9 mouse cellular contexts compared by ENCODE assay signal in genomic region chr13:24762254-24762653, GRCm38 (mm10). TPM values are rescaled to one million over a fixed set of nuclear protein-coding genes. Genes with fewer than 3 reads are reported as not detected.
DNase-seq lines count a peak whose midpoint lies in the region; ATAC-seq and TF ChIP-seq lines count a peak whose summit lies in the region.
"Had no signal": no experiment of that assay in that cellular context is flagged by ENCODE, and none has a peak within 500 bp of the region (broad histone marks: within the 10 kb centered on the region; RNA-seq: fewer than 3 reads in every experiment).

No protein-coding gene starts in this region.

- no peak for TF ChIP-seq CTCF in G1E (IDR thresholded peaks at IDR 0.05; ENCODE audit: low read depth, low read length)

- H3K36me3 ChIP-seq in heart, embryonic 13.5 days, result peaks cover 25% of the 10 kb centered on the region
- peaks cover 35% of the 10 kb centered on the region for H3K36me3 ChIP-seq in G1E (replicated peaks)
- H3K36me3 ChIP-seq in hindbrain, embryonic 10.5 days, result peaks cover 27% of the 10 kb centered on the region
- peaks cover 31% of the 10 kb centered on the region for H3K36me3 ChIP-seq in midbrain, embryonic 10.5 days

- DNase-seq in heart, postnatal 14 days, result no peak
- DNase-seq in G1E (ENCODE audit: low spot score), result no peak
- no peak for DNase-seq in hindbrain, embryonic 10.5 days (ENCODE audit: low spot score)
- no peak for DNase-seq in midbrain, embryonic 10.5 days (ENCODE audit: low spot score)
- no peak for DNase-seq in cerebellum, adult 18-20 months
- DNase-seq in adrenal gland, postnatal 4 days (ENCODE audit: low spot score in 2 of 2), result no peak
- DNase-seq in retina, embryonic 14.5 days (ENCODE audit: low spot score), result no peak

- H3K9me3 ChIP-seq in heart, embryonic 13.5 days, result no peaks in the 10 kb centered on the region
- H3K9me3 ChIP-seq in G1E (replicated peaks), result no peaks in the 10 kb centered on the region
- no peaks in the 10 kb centered on the region for H3K9me3 ChIP-seq in hindbrain, embryonic 10.5 days
- H3K9me3 ChIP-seq in midbrain, embryonic 10.5 days (replicated peaks), result no peaks in the 10 kb centered on the region

- WGBS in heart, embryonic 13.5 days, result 26% methylated on average over 4 of the region's 4 CpGs
- WGBS in hindbrain, embryonic 10.5 days, result 46% methylated on average over 4 of the region's 4 CpGs
- 49% methylated on average over 4 of the region's 4 CpGs for WGBS in midbrain, embryonic 10.5 days

- no peaks in the 10 kb centered on the region for H3K27me3 ChIP-seq in heart, embryonic 13.5 days (replicated peaks)
- no peaks in the 10 kb centered on the region for H3K27me3 ChIP-seq in G1E (ENCODE audit: insufficient read depth, low read length)
- no peaks in the 10 kb centered on the region for H3K27me3 ChIP-seq in hindbrain, embryonic 10.5 days (ENCODE audit: insufficient read depth, poor library complexity, severe bottlenecking)
- H3K27me3 ChIP-seq in midbrain, embryonic 10.5 days (ENCODE audit: low read depth, poor library complexity, severe bottlenecking), result no peaks in the 10 kb centered on the region

- peak overlapping the region; percentile 97 for H3K4me3 ChIP-seq in heart, embryonic 13.5 days
- peak overlapping the region; percentile 93 for H3K4me3 ChIP-seq in G1E (ENCODE audit: low read depth, low read length)
- H3K4me3 ChIP-seq in hindbrain, embryonic 10.5 days, result peak overlapping the region; percentile 84
- H3K4me3 ChIP-seq in midbrain, embryonic 10.5 days, result peak overlapping the region; percentile 96

- intact Hi-C loops in heart, postnatal 14 days (cut with DNase I), result loop anchor here (5.0 kb wide), 1 partner anchor 40 kb away; no protein-coding TSS in a partner anchor

- no peak for ATAC-seq in heart, embryonic 13.5 days (ENCODE audit: extremely low read depth, insufficient number of reproducible peaks, low FRiP score, low TSS enrichment)
- ATAC-seq in G1E (ENCODE audit: extremely low read depth, insufficient number of reproducible peaks, low FRiP score, poor library complexity, severe bottlenecking), result no peak

- H3K4me1 ChIP-seq in heart, embryonic 13.5 days, result peaks cover 24% of the 10 kb centered on the region
- peaks cover 44% of the 10 kb centered on the region for H3K4me1 ChIP-seq in G1E (ENCODE audit: insufficient read depth, low read depth, low read length)
- H3K4me1 ChIP-seq in hindbrain, embryonic 10.5 days (replicated peaks), result peaks cover 20% of the 10 kb centered on the region
- H3K4me1 ChIP-seq in midbrain, embryonic 10.5 days, result peaks cover 24% of the 10 kb centered on the region

- peak overlapping the region; percentile 95 for H3K9ac ChIP-seq in heart, embryonic 13.5 days

- peak overlapping the region; percentile 76 for H3K4me2 ChIP-seq in heart, embryonic 13.5 days

- H3K27ac ChIP-seq in heart, embryonic 13.5 days (replicated peaks), result peak overlapping the region; percentile 97
- H3K27ac ChIP-seq in hindbrain, embryonic 10.5 days, result peak overlapping the region; percentile 98
- H3K27ac ChIP-seq in midbrain, embryonic 10.5 days (replicated peaks), result peak overlapping the region; percentile 99

RNA-seq across cellular contexts. Expression of gene Gmnn, which starts 0.5 kb away (rescaled TPM):
- 102 and 119 TPM in 2 replicates for polyA plus RNA-seq in heart, embryonic 13.5 days (2015; fragmentation: Nextera tagmentation; extraction: Ambion mirVana)
- total RNA-seq in heart, postnatal 14 days (2021), result 10 to 100 TPM; 32.6 to 34.4 TPM
- total RNA-seq in G1E (2014; fragmentation: Nextera tagmentation), result 51.1 and 57.2 TPM in 2 replicates
- 277 and 295 TPM in 2 replicates for total RNA-seq in G1E (2017)
- 9.7 and 18.8 TPM in 2 replicates for polyA plus RNA-seq in G1E (2012)
- polyA plus RNA-seq in hindbrain, embryonic 10.5 days (2016; fragmentation: Nextera tagmentation; extraction: Ambion mirVana), result 134 and 184 TPM in 2 replicates
- polyA plus RNA-seq in midbrain, embryonic 10.5 days (2016; fragmentation: Nextera tagmentation; extraction: Ambion mirVana), result 154 and 186 TPM in 2 replicates
- total RNA-seq in adrenal gland, postnatal 4 days (2021), result 10 to 100 TPM; 29.1 to 31.7 TPM

RNA-seq across cellular contexts. Expression of gene Armh2, which starts 21.2 kb away (rescaled TPM):
- not detected in 2 replicates for polyA plus RNA-seq in heart, embryonic 13.5 days (2015; fragmentation: Nextera tagmentation; extraction: Ambion mirVana)
- not detected for total RNA-seq in heart, postnatal 14 days (2021)
- total RNA-seq in G1E (2014; fragmentation: Nextera tagmentation) (not detected in 2 replicates), G1E (2017) (0.22 and 0.23 TPM in 2 replicates)
- polyA plus RNA-seq in G1E (2012), result not detected in 2 replicates
- polyA plus RNA-seq in hindbrain, embryonic 10.5 days (2016; fragmentation: Nextera tagmentation; extraction: Ambion mirVana), result not detected in 2 replicates
- not detected in 2 replicates for polyA plus RNA-seq in midbrain, embryonic 10.5 days (2016; fragmentation: Nextera tagmentation; extraction: Ambion mirVana)
- total RNA-seq in adrenal gland, postnatal 4 days (2021), result not detected
- total RNA-seq: monocyte, adult 5-6 weeks had no signal

RNA-seq across cellular contexts. Expression of gene BC005537, which starts 39.2 kb away (rescaled TPM):
- 8.5 and 10.5 TPM in 2 replicates for polyA plus RNA-seq in heart, embryonic 13.5 days (2015; fragmentation: Nextera tagmentation; extraction: Ambion mirVana)
- total RNA-seq in heart, postnatal 14 days (2021), result 100 to 1,000 TPM; 138 to 142 TPM
- 121 and 168 TPM in 2 replicates for total RNA-seq in G1E (2014; fragmentation: Nextera tagmentation)
- 47.1 and 51.4 TPM in 2 replicates for total RNA-seq in G1E (2017)
- polyA plus RNA-seq in G1E (2012), result 61.7 and 75.4 TPM in 2 replicates
- polyA plus RNA-seq in hindbrain, embryonic 10.5 days (2016; fragmentation: Nextera tagmentation; extraction: Ambion mirVana), result 10.4 and 10.9 TPM in 2 replicates
- polyA plus RNA-seq in midbrain, embryonic 10.5 days (2016; fragmentation: Nextera tagmentation; extraction: Ambion mirVana), result 8.3 and 10.4 TPM in 2 replicates
- total RNA-seq in adrenal gland, postnatal 4 days (2021), result 100 to 1,000 TPM; 169 to 181 TPM
